Mouse (Mus musculus) hindbrain, embryonic 14.5 days (tissue): Measurements from ENCODE around the gene Zfp513. TPM values are rescaled to one million over a fixed set of nuclear protein-coding genes. Genes with fewer than 3 reads are reported as not detected.
"Not testable (repeated sequence)": the region's sequence is repeated elsewhere in the genome, so short reads cannot be mapped to it uniquely, and the experiment has no call there.

Source experiments
- ATAC-seq: fragments of 200-750 bp; cut with Nextera tagmentation; 2 replicates; pipeline ENCODE4 v1.8.0; 2017; ENCODE audit warnings: moderate number of reproducible peaks, mild to moderate bottlenecking, moderate TSS enrichment, moderate library complexity; ENCODE audit not compliant: low FRiP score
- DNase-seq: peaks from one replicate; pipeline ENCODE4 v3.0.0-alpha.2; 2015; ENCODE audit warnings: low spot score
- H3K27ac ChIP-seq: fragments of 300-500 bp; sonication (generic); 2 replicates; pipeline ENCODE4 v1.5.1; 2014; ENCODE audit warnings: mild to moderate bottlenecking, moderate library complexity
- H3K27me3 ChIP-seq: fragments of 300-500 bp; sonication (generic); 2 replicates; pipeline ENCODE4 v1.6.1; 2014; ENCODE audit warnings: mild to moderate bottlenecking, low read length, mixed read lengths; ENCODE audit not compliant: control insufficient read depth, insufficient read depth
- H3K36me3 ChIP-seq: fragments of 300-500 bp; sonication (generic); replicated peaks from 2 replicates; pipeline ENCODE4 v1.6.1; 2014; ENCODE audit not compliant: control insufficient read depth, insufficient read depth
- H3K4me1 ChIP-seq: fragments of 300-500 bp; sonication (generic); replicated peaks from 2 replicates; pipeline ENCODE4 v1.6.1; 2014; ENCODE audit warnings: antibody characterized with exemption, low read length, mixed read lengths; ENCODE audit not compliant: control insufficient read depth, insufficient read depth
- H3K4me2 ChIP-seq: fragments of 300-500 bp; sonication (generic); replicated peaks from 2 replicates; pipeline ENCODE4 v1.6.1; 2014; ENCODE audit warnings: mild to moderate bottlenecking, moderate library complexity
- H3K4me3 ChIP-seq: fragments of 300-500 bp; sonication (generic); replicated peaks from 2 replicates; pipeline ENCODE4 v1.5.1; 2014; ENCODE audit warnings: mild to moderate bottlenecking, low read length
- H3K9ac ChIP-seq: fragments of 300-500 bp; sonication (generic); 2 replicates; pipeline ENCODE4 v1.6.1; 2014
- H3K9me3 ChIP-seq: fragments of 300-500 bp; sonication (generic); 2 replicates; pipeline ENCODE4 v1.6.1; 2016; ENCODE audit warnings: low read length; ENCODE audit not compliant: control insufficient read depth
- WGBS: fragments of 180-500 bp; shearing (Covaris S2); extraction: QIAGEN DNeasy Blood & Tissue Kit; methylation state at CpG from one replicate; pipeline ENCODE4 v1.1.7; 2014; 5-methylcytosine and 5-hydroxymethylcytosine counted together
- polyA plus RNA-seq: library from polyadenylated mRNA; unstranded; fragments of >200 nt; fragmentation: Nextera tagmentation; extraction: Ambion mirVana; gene quantifications from 2 replicates; pipeline ENCODE4 v1.2.1, GENCODE M21; 2014

Gene Zfp513
- polyA plus RNA-seq, 1 experiment from 2014 or later = 9.4 TPM

DNA sequence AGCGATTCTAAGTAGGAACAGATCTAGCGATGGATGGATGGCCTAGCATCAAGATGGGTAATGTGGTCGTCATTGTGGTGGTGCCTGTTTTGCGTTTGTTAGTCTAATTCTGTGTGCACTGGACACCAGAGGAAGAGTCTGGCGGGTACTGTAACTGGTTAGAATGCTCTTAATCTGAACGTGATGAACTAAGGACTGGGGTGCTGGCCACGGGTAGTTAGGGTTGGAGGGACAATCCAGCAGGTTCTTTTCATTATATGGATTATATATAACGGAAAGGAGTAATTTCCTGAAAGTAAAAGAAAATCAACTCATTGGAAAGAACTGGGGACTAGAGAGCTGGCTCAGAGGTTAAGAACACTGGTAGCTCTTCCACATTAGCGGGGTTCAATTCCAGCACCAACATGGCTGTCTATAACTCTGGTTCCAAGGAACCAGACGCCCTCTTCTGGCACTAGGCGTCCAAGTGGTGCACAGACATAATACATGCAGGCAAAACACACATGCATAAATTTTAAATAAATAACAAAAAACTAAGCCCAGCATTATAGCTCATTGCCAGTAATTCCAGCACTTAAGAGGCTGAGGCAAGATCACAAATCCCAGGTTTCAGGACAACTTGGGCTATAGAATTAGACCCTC is 19.3 kb upstream of the Zfp513 start:
- Histone ChIP-seq H3K4me2 (peak overlapping the region; percentile 61), H3K9me3 (no peaks in the 10 kb centered on the region), H3K4me3 (peak overlapping the region; percentile 83), H3K9ac (peak overlapping the region; percentile 85), H3K27ac (peak overlapping the region; percentile 98), H3K27me3 (no peaks in the 10 kb centered on the region), H3K36me3 (no peaks in the 10 kb centered on the region), H3K4me1 (peaks cover 15% of the 10 kb centered on the region; the same call in 1 of the 2 replicates)
- 14% methylated on average over 11 of the region's 11 CpGs for WGBS
- 0 out of 2 replicates have a peak, but pooled peaks have one; percentile 25 for ATAC-seq
- peak; percentile 67 for DNase-seq

DNA sequence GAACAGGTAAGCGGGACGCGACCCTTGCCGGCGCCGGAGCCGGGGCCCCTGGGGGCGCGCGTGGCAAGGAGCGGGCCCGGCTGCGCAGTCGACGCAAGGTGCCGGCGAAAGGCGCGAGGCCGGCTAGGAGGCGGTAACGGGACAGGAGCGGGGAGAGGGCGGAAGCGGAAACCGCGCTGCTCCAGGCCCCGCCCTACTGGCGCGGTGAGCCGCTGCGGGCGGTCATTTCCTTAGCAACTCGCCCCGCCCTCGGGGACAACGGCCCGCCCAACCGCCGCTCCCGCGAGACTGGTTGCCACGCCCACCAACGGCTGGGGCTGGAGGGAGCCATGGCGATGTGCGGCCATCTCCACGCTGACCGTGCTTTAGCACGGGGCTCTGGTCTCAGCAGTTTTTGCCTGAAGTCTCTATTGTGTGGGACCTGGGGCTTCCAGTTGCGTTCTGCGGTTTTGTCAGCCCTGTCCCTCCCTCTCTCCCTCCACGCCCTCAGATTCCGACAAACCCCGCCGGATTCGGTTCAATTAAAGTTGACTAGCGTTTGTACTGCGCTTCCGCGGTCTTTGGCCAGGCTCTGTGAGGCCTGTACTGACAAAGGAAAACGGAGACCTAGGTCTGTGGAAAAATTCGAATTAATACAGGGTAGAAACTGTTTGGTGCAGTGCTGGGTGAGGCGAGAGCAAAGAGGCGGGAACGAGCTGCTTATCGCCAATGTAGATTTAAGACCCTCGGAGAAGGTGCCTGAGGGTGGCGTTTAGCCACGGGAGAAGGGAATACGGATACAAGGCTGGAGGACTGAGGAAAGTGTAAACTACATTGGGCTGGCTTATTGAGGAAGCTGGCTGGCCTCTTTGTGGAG is 18.6 kb upstream of the Zfp513 start, which contains the start of gene Ppm1g:
Gene Ppm1g, minus strand, starts transcription at position 240 of the 856 bp plus-strand sequence.
- Histone ChIP-seq H3K4me1 (peaks cover 15% of the 10 kb centered on the region; the same call in 1 of the 2 replicates), H3K27ac (peak within 1 kb of the TSS; percentile 98), H3K4me3 (peak within 1 kb of the TSS; percentile 83), H3K9me3 (no peaks in the 10 kb centered on the region), H3K27me3 (no peaks in the 10 kb centered on the region), H3K36me3 (no peaks in the 10 kb centered on the region), H3K9ac (peak within 1 kb of the TSS; percentile 85), H3K4me2 (peak within 1 kb of the TSS; percentile 61)
- peak; percentile 96 for DNase-seq
- WGBS = under 1% methylated on average over 70 of the region's 70 CpGs
- ATAC-seq = peak; percentile 94

DNA sequence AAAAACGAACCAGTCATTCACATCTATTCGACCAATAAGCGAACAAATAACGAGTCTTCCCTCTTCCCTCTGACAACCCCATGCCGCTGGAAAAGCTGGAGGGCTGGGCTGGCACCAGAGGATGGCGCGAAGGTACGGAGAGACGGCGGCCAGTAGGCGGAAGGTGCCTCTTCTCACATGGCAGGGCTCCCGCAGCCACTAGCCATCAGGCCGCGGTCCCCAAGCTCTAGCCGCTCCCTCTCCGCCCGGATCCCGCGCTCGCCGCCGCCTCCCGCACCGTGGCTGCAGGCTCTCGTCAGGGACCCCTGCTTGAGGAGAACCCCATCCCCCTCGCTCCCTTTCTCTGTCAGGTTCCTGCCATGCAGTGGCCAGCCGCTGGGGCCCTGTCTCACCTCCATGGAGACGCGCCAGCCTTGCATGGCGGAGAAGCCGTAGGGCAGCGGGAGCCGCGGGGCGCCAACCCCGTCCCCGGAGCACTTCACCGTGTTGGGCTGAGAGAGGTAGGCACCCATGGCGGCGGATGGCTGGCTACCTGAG is 17.9 kb upstream of the Zfp513 start:
- Histone ChIP-seq H3K36me3 (no peaks in the 10 kb centered on the region), H3K4me2 (peak overlapping the region; percentile 61), H3K27me3 (no peaks in the 10 kb centered on the region), H3K27ac (peak overlapping the region; percentile 98), H3K9ac (peak overlapping the region; percentile 85), H3K9me3 (no peaks in the 10 kb centered on the region), H3K4me3 (peak overlapping the region; percentile 83), H3K4me1 (peaks cover 15% of the 10 kb centered on the region; the same call in 1 of the 2 replicates)
- DNase-seq (peak; percentile 47), ATAC-seq (peak; percentile 74)
- under 1% methylated on average over 36 of the region's 40 CpGs for WGBS

DNA sequence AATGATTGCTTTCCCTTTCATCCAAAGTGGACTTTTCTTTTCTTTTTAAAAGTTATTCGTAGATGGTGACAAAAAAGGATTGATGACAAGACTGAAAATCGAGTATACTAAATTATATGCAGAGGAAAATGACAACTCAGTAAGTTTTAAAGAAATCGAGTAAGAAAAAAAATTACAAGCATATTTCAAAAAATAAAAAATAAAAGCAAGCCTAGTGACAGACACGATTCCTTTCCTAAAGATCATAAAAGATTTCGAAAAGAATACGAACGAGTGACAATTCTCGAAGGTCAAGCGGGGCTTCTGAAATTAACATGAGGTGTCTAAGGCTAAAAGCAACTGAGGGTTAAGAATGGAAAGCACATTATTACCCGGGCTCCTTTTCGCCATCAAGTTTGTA is 17.4 kb upstream of the Zfp513 start:
- peaks cover 15% of the 10 kb centered on the region; the same call in 1 of the 2 replicates for H3K4me1 ChIP-seq
- no peaks in the 10 kb centered on the region for H3K9me3 ChIP-seq
- 1% methylated on average over 11 of the region's 11 CpGs for WGBS
- H3K36me3 ChIP-seq = no peaks in the 10 kb centered on the region
- no peaks in the 10 kb centered on the region for H3K27me3 ChIP-seq
- no peak for DNase-seq
- H3K9ac ChIP-seq = peak overlapping the region; percentile 85
- peak overlapping the region; percentile 61 for H3K4me2 ChIP-seq
- H3K27ac ChIP-seq = peak overlapping the region; percentile 98
- ATAC-seq = no peak
- H3K4me3 ChIP-seq = peak overlapping the region; percentile 83

DNA sequence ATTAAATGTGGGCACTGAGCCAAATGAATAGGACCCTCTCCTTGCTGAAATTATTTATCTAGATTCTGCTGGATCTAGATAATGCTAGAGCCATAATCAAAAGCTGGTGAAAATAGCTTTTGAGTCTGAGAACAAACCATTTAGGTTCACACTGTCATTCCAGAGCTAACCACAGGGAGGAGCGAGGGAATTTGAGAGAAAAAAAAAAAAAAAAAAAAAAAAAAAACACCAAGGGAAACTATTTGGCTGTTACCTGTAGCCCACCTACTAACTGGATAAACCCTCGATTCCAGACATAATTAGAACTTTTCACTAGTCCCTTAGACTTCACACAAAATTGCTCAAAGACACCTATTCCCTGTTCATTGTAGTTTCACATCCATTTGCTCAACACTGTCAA is 17.0 kb upstream of the Zfp513 start:
- Histone ChIP-seq H3K27ac (no peak overlapping the region), H3K9ac (peak overlapping the region; percentile 6; the same call in 1 of the 2 replicates), H3K9me3 (no peaks in the 10 kb centered on the region), H3K27me3 (no peaks in the 10 kb centered on the region), H3K4me3 (peak overlapping the region; percentile 83), H3K4me2 (peak overlapping the region; percentile 61), H3K36me3 (no peaks in the 10 kb centered on the region), H3K4me1 (peaks cover 15% of the 10 kb centered on the region; the same call in 1 of the 2 replicates)
- WGBS = 2% methylated on average over 2 of the region's 2 CpGs
- DNase-seq (peak; percentile 62), ATAC-seq (no peak)

DNA sequence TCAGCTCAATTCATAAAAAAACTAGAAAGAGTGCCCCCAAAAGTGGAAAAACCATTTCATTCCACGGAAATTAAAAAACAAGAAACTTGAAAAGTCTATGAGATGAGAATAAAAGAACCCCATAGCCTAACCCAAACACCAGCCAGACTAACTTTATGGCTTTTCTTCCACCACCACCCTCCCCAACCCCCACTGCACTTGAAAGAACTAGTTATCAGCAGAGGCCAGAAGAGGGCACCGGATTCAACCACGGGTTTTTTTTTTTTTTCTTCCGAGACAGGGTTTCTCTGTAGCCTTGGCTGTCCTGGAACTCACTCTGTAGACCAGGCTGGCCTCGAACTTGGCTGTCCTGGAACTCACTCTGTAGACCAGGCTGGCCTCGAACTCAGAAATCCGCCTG is 16.2 kb upstream of the Zfp513 start:
- Histone ChIP-seq H3K4me1 (peaks cover 15% of the 10 kb centered on the region; the same call in 1 of the 2 replicates), H3K4me2 (peak overlapping the region; percentile 61; the same call in 1 of the 2 replicates), H3K27me3 (no peaks in the 10 kb centered on the region), H3K27ac (no peak overlapping the region), H3K9ac (no peak overlapping the region), H3K36me3 (no peaks in the 10 kb centered on the region), H3K9me3 (no peaks in the 10 kb centered on the region), H3K4me3 (peak overlapping the region; percentile 83; the same call in 1 of the 2 replicates)
- 72% methylated on average over 7 of the region's 7 CpGs for WGBS
- ATAC-seq (no peak), DNase-seq (no peak)

DNA sequence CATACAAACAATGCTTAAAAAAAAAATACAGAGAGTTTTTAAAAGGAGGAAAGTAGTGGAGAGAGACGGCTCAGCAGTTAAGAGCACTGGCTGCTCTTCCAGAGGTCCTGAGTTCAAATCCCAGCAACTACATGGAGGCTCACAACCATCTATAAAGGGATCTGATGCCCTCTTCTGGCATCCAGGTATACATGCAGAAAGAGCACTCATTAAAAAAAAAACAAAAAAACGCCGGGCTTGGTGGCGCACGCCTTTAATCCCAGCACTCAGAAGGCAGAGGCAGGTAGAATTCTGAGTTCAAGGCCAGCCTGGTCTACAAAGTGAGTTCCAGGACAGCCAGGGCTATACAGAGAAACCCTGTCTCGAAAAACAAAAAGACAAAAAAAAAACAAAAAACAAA is 14.5 kb upstream of the Zfp513 start:
- H3K4me3 ChIP-seq, H3K27ac ChIP-seq, H3K9ac ChIP-seq, DNase-seq, H3K9me3 ChIP-seq, ATAC-seq, H3K27me3 ChIP-seq, H3K4me2 ChIP-seq, H3K36me3 ChIP-seq: not testable (repeated sequence)
- 89% methylated on average over 6 of the region's 6 CpGs for WGBS
- peaks cover 15% of the 10 kb centered on the region; the same call in 1 of the 2 replicates for H3K4me1 ChIP-seq

DNA sequence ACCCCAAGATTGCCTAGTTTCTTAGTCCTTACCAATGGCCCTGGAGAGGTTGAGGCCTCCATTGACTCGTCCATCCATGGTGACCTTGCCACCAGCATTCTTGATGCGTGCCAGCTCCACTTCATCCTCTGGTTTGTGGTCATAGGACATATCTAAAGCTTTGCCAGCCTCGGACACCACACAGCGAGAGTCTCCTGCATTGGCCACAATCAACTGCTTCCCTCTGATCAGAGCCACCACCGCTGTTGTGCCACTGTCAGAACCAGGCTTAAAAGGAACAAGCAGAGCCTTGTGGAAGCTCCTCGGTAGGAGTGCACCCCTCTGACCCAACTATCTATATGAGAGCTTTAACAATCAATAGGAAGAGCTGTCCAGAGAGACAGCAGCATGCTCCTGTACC is 2.3 kb upstream of the Zfp513 start:
- DNase-seq (no peak), ATAC-seq (no peak)
- Histone ChIP-seq H3K4me1 (peaks cover 17% of the 10 kb centered on the region; the same call in 1 of the 2 replicates), H3K9me3 (peaks cover 6% of the 10 kb centered on the region; the same call in 1 of the 2 replicates), H3K4me2 (no peak overlapping the region), H3K9ac (no peak overlapping the region), H3K36me3 (peaks cover 66% of the 10 kb centered on the region), H3K4me3 (no peak overlapping the region), H3K27me3 (no peaks in the 10 kb centered on the region), H3K27ac (no peak overlapping the region)
- 92% methylated on average over 6 of the region's 6 CpGs for WGBS

DNA sequence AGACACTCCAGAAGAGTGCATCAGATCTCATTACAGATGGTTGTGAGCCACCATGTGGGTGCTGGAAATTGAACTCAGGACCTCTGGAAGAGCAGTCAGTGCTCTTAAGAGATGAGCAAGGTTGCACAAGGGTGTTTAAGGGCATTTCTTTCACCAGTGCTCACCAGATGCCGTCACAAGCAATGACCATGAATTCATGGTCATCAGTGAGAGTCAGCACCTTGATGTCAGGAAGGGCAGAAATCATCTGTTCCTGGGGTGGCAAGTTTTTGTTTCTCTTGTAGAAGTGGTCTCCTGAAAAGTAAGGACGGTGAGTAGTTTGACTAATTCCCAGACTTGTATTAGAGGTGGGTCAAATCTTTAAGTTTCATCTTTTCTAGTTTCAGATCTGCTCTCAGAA is 1.8 kb upstream of the Zfp513 start:
- H3K9ac ChIP-seq = no peak overlapping the region
- H3K4me1 ChIP-seq = peaks cover 17% of the 10 kb centered on the region; the same call in 1 of the 2 replicates
- ATAC-seq = no peak
- no peak overlapping the region for H3K27ac ChIP-seq
- DNase-seq = no peak
- H3K9me3 ChIP-seq = peaks cover 6% of the 10 kb centered on the region; the same call in 1 of the 2 replicates
- H3K27me3 ChIP-seq = no peaks in the 10 kb centered on the region
- peaks cover 72% of the 10 kb centered on the region for H3K36me3 ChIP-seq
- whole genome bisulfite sequencing = 93% methylated on average over 2 of the region's 2 CpGs
- no peak overlapping the region for H3K4me2 ChIP-seq
- H3K4me3 ChIP-seq = no peak overlapping the region
